Mouse (Mus musculus) stomach, postnatal 0 days (tissue): ENCODE measurements around the gene Mia2. TPM values are rescaled to one million over a fixed set of nuclear protein-coding genes. Genes with fewer than 3 reads are reported as not detected.
"Not testable (repeated sequence)": the region's sequence is repeated elsewhere in the genome, so short reads cannot be mapped to it uniquely, and the experiment has no call there.

Experiments used
- ATAC-seq: fragments of 200-750 bp; cut with Nextera tagmentation; 2 replicates; pipeline ENCODE4 v1.8.0; 2017; ENCODE audit not compliant: low FRiP score, low TSS enrichment
- DNase-seq: peaks from one replicate; pipeline ENCODE4 v3.0.0-alpha.2; 2016; ENCODE audit warnings: low spot score
- H3K27ac ChIP-seq: fragments of 300-500 bp; sonication (generic); replicated peaks from 2 replicates; pipeline ENCODE4 v1.5.1; 2014; ENCODE audit warnings: mild to moderate bottlenecking, control low read depth
- H3K27me3 ChIP-seq: fragments of 300-500 bp; sonication (generic); 2 replicates; pipeline ENCODE4 v1.6.1; 2014; ENCODE audit warnings: low read length; ENCODE audit not compliant: control insufficient read depth, insufficient read depth
- H3K36me3 ChIP-seq: fragments of 300-500 bp; sonication (generic); 2 replicates; pipeline ENCODE4 v1.6.1; 2014; ENCODE audit warnings: low read length, mixed read lengths; ENCODE audit not compliant: control insufficient read depth, insufficient read depth
- H3K4me1 ChIP-seq: fragments of 300-500 bp; sonication (generic); replicated peaks from 2 replicates; pipeline ENCODE4 v1.6.1; 2014; ENCODE audit warnings: antibody characterized with exemption; ENCODE audit not compliant: control insufficient read depth, insufficient read depth
- H3K4me2 ChIP-seq: fragments of 300-500 bp; sonication (generic); replicated peaks from 2 replicates; pipeline ENCODE4 v1.6.1; 2014; ENCODE audit warnings: low read depth, mild to moderate bottlenecking, control low read depth, moderate library complexity
- H3K4me3 ChIP-seq: fragments of 300-500 bp; sonication (generic); 2 replicates; pipeline ENCODE4 v1.5.1; 2014; ENCODE audit warnings: low read depth, low read length, control low read depth
- H3K9ac ChIP-seq: fragments of 300-500 bp; sonication (generic); 2 replicates; pipeline ENCODE4 v1.6.1; 2014; ENCODE audit warnings: mild to moderate bottlenecking, low read length, control low read depth, mixed read lengths
- H3K9me3 ChIP-seq: fragments of 300-500 bp; sonication (generic); 2 replicates; pipeline ENCODE4 v1.6.1; 2016; ENCODE audit warnings: low read length; ENCODE audit not compliant: control insufficient read depth
- CTCF ChIP-seq: IDR thresholded peaks from 2 replicates; pipeline ENCODE4 v1.5.1; 2016; ENCODE audit warnings: antibody characterized with exemption, low read depth, mild to moderate bottlenecking, moderate library complexity
- EP300 ChIP-seq: optimal IDR thresholded peaks from 2 replicates; pipeline ENCODE3; 2016; ENCODE audit warnings: antibody characterized with exemption
- WGBS: fragments of 180-500 bp; shearing (Covaris S2); extraction: QIAGEN DNeasy Blood & Tissue Kit; methylation state at CpG from one replicate; pipeline ENCODE4 v1.1.7; 2014; 5-methylcytosine and 5-hydroxymethylcytosine counted together
- polyA plus RNA-seq: library from polyadenylated mRNA; unstranded; fragments of >200 nt; fragmentation: Nextera tagmentation; extraction: Ambion mirVana; gene quantifications from 2 replicates; pipeline ENCODE4 v1.2.1, GENCODE M21; 2015

The Mia2 gene
- polyA plus RNA-seq, 1 experiment from 2014 or later, result 69.4 TPM

DNA sequence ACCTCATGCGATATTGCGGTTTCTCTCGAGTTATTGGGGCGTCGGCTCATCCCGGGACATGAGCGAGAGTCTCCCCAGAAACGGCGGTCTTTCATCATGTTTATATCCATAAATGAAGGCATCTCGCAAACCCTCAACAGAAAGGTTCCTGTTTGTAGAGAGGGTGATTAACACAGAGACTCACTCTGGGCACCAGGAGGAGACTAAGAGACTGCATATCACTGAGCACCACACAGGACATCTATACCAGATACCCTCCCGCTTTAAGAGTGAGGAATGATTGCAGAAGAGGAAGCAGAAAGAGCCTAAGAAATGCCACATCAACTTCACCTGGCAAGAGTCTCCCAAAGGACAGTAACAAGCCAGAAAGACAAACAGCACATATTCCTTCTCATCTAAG lies 39.4 kb upstream of the Mia2 start:
- no peaks in the 10 kb centered on the region for H3K27me3 ChIP-seq
- no peaks in the 10 kb centered on the region for H3K9me3 ChIP-seq
- H3K4me3 ChIP-seq, result no peak overlapping the region
- TF ChIP-seq CTCF (no peak), EP300 (no peak)
- 0 out of 2 replicates have a peak, but pooled peaks cover 2% of the 10 kb centered on the region for H3K4me1 ChIP-seq
- DNase-seq (no peak), ATAC-seq (no peak)
- no peak overlapping the region for H3K4me2 ChIP-seq
- no peak overlapping the region for H3K9ac ChIP-seq
- 97% methylated on average over 11 of the region's 11 CpGs for WGBS
- no peak overlapping the region for H3K27ac ChIP-seq
- H3K36me3 ChIP-seq, result no peaks in the 10 kb centered on the region; the same call in 1 of the 2 replicates

- not testable (repeated sequence) for H3K27me3 ChIP-seq, H3K36me3 ChIP-seq, H3K4me1 ChIP-seq, H3K9ac ChIP-seq, H3K4me3 ChIP-seq, ATAC-seq, H3K4me2 ChIP-seq, H3K9me3 ChIP-seq, H3K27ac ChIP-seq, DNase-seq
- 81% methylated on average over 5 of the region's 5 CpGs for WGBS
Observed at GRCm38 (mm10) chr12:59058242-59058641, 37.4 kb upstream of the Mia2 start.

GRCm38 (mm10) chr12:59060322-59060721 lies 35.3 kb upstream of the Mia2 start:
- 37% methylated on average over 4 of the region's 4 CpGs for WGBS
- H3K4me1 ChIP-seq, result 0 out of 2 replicates have a peak, but pooled peaks cover 2% of the 10 kb centered on the region
- no peak for DNase-seq

DNA sequence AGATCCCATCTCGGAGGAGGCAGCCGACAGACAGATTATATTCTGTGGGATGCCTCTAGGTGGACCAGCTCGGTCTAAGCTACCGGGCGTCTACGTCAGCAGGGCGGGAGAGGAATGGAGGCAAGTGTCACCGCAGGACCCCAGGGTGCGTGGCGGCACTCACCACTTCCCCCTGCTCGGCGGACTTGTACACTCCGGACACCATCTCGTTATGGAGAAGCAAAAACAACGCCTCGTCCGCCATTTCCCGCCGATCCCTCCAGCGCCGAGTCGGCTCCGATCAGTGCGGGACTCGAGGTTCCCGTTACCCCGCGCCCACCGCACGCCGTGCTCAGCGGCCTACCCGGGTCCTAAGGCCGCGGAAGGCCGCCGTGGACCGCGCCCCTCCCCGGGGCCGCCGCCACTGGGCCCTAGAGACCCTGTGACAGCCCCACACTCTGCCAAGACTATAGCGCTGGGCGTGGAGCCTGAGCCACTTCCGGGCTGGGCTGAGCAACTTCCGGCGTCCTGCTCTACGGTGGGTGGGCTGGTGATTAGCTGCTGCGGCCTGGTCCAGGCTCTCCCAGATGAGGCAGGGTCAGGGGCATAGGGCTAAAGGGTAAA lies 34.5 kb upstream of the Mia2 start, which contains the start of gene Trappc6b:
TSS of gene Trappc6b (minus strand) at position 480 of the 603 bp plus-strand sequence.
- Histone ChIP-seq H3K4me2 (peak within 1 kb of the TSS; percentile 67), H3K27me3 (no peaks in the 10 kb centered on the region), H3K4me1 (0 out of 2 replicates have a peak, but pooled peaks cover 2% of the 10 kb centered on the region), H3K27ac (peak within 1 kb of the TSS; percentile 97), H3K4me3 (peak within 1 kb of the TSS; percentile 74), H3K9me3 (no peaks in the 10 kb centered on the region), H3K36me3 (no peaks in the 10 kb centered on the region; the same call in 1 of the 2 replicates), H3K9ac (peak within 1 kb of the TSS; percentile 91)
- TF ChIP-seq EP300 (no peak), CTCF (peak; percentile 43)
- WGBS, result under 1% methylated on average over 44 of the region's 49 CpGs
- ATAC-seq (peak; percentile 97), DNase-seq (peak; percentile 84)

More at GRCm38 (mm10) chr12:59060322-59060721, 35.3 kb upstream of the Mia2 start:
- Histone ChIP-seq H3K9me3 (no peaks in the 10 kb centered on the region), H3K9ac (peak overlapping the region; percentile 91), H3K4me2 (peak overlapping the region; percentile 67), H3K27me3 (no peaks in the 10 kb centered on the region), H3K4me3 (peak overlapping the region; percentile 74), H3K27ac (peak overlapping the region; percentile 97), H3K36me3 (no peaks in the 10 kb centered on the region; the same call in 1 of the 2 replicates)
- TF ChIP-seq CTCF (no peak), EP300 (no peak)
- ATAC-seq, result no peak

- H3K4me3 ChIP-seq, result no peak overlapping the region
- no peaks in the 10 kb centered on the region for H3K27me3 ChIP-seq
- H3K4me1 ChIP-seq, result 0 out of 2 replicates have a peak, but pooled peaks cover 2% of the 10 kb centered on the region
- H3K4me2 ChIP-seq, result no peak overlapping the region
- H3K9me3 ChIP-seq, result no peaks in the 10 kb centered on the region
- WGBS, result 77% methylated on average over 8 of the region's 8 CpGs
- DNase-seq (no peak), ATAC-seq (no peak)
- H3K27ac ChIP-seq, result no peak overlapping the region
- no peak for TF ChIP-seq CTCF
- no peak for TF ChIP-seq EP300
- no peaks in the 10 kb centered on the region for H3K36me3 ChIP-seq
- H3K9ac ChIP-seq, result no peak overlapping the region
Observed at GRCm38 (mm10) chr12:59064837-59065236, 30.8 kb upstream of the Mia2 start.

- no peaks in the 10 kb centered on the region for H3K36me3 ChIP-seq
- H3K9me3 ChIP-seq, result no peaks in the 10 kb centered on the region
- 52% methylated on average over 3 of the region's 3 CpGs for WGBS
- peak overlapping the region; percentile 98; the same call in 1 of the 2 replicates for H3K4me3 ChIP-seq
- H3K9ac ChIP-seq, result no peak overlapping the region; the same call in 1 of the 2 replicates
- H3K27ac ChIP-seq, result peak overlapping the region; percentile 93
- TF ChIP-seq EP300 (no peak), CTCF (no peak)
- ATAC-seq, result no peak
- H3K27me3 ChIP-seq, result no peaks in the 10 kb centered on the region
- no peaks in the 10 kb centered on the region for H3K4me1 ChIP-seq
- no peak for DNase-seq
- peak overlapping the region; percentile 63 for H3K4me2 ChIP-seq
Observed at GRCm38 (mm10) chr12:59065776-59066175, 29.8 kb upstream of the Mia2 start.
